Mouse (Mus musculus): ENCODE measurements at regions not wholly inside any gene's neighbourhood (a gene's known extent, or its start where the extent isn't known, plus 50 kb on each side); places are given as distances from the start of the nearest gene placed in this dataset.
"Not testable (repeated sequence)": the region's sequence is repeated elsewhere in the genome, so short reads cannot be mapped to it uniquely, and the experiment has no call there.

- intact Hi-C loops (cut with DNase I), result no loop called here
- DNase-seq (ENCODE audit: low spot score in 2 of 2), result no peak
Observed at GRCm38 (mm10) chrX:77307374-77307773, 203.4 kb upstream of the Tbl1x start.

GRCm38 (mm10) chrX:77314384-77314783 lies 196.4 kb upstream of the Tbl1x start:
- peak; percentile 24 to 34 for DNase-seq (ENCODE audit: low spot score in 2 of 2)
- intact Hi-C loops (cut with DNase I), result loop anchor here (5.0 kb wide), 1 partner anchor 323 kb away; no protein-coding TSS in a partner anchor

GRCm38 (mm10) chrX:77323644-77324043 lies 187.2 kb upstream of the Tbl1x start:
- intact Hi-C loops (cut with DNase I), result loop anchor here (10.0 kb wide), 1 partner anchor 191 kb away; the partner anchor contains the start of gene Tbl1x
- DNase-seq (ENCODE audit: low spot score in 2 of 2), result peak; percentile 5 to 69

GRCm38 (mm10) chrX:77353181-77353580 lies 157.6 kb upstream of the Tbl1x start:
- intact Hi-C loops (cut with DNase I), result no loop called here
- DNase-seq (ENCODE audit: low spot score in 2 of 2), result no peak

GRCm38 (mm10) chrX:77360551-77360950 lies 150.3 kb upstream of the Tbl1x start:
- DNase-seq (ENCODE audit: low spot score in 2 of 2), result no peak
- intact Hi-C loops (cut with DNase I), result no loop called here

GRCm38 (mm10) chrX:77361106-77361505 lies 149.7 kb upstream of the Tbl1x start:
- DNase-seq (ENCODE audit: low spot score in 2 of 2), result no peak
- intact Hi-C loops (cut with DNase I), result no loop called here

GRCm38 (mm10) chrX:77363657-77364056 lies 147.2 kb upstream of the Tbl1x start:
- intact Hi-C loops (cut with DNase I), result no loop called here
- DNase-seq (ENCODE audit: low spot score in 2 of 2), result no peak

GRCm38 (mm10) chrX:77367351-77367750 lies 143.5 kb upstream of the Tbl1x start:
- DNase-seq (ENCODE audit: low spot score in 2 of 2), result no peak
- intact Hi-C loops (cut with DNase I), result no loop called here

GRCm38 (mm10) chrX:77387271-77387670 lies 123.5 kb upstream of the Tbl1x start:
- no peak for DNase-seq (ENCODE audit: low spot score in 2 of 2)
- intact Hi-C loops (cut with DNase I), result no loop called here

- no peak for DNase-seq (ENCODE audit: low spot score in 2 of 2)
- intact Hi-C loops (cut with DNase I), result no loop called here
Observed at GRCm38 (mm10) chrX:77391760-77392446, 118.9 kb upstream of the Tbl1x start.

GRCm38 (mm10) chrX:77406896-77407295 lies 103.9 kb upstream of the Tbl1x start:
- DNase-seq (ENCODE audit: low spot score in 2 of 2), result no peak
- intact Hi-C loops (cut with DNase I), result loop anchor here (10.0 kb wide), 1 partner anchor 612 kb away; no protein-coding TSS in a partner anchor

- no peak for DNase-seq (ENCODE audit: low spot score in 2 of 2)
- intact Hi-C loops (cut with DNase I), result loop anchor here (10.0 kb wide), 1 partner anchor 613 kb away; no protein-coding TSS in a partner anchor
Observed at GRCm38 (mm10) chrX:77407925-77408324, 102.9 kb upstream of the Tbl1x start.

- DNase-seq (ENCODE audit: low spot score in 2 of 2), result peak; percentile 19 to 30
- intact Hi-C loops (cut with DNase I), result loop anchor here (10.0 kb wide), 1 partner anchor 615 kb away; no protein-coding TSS in a partner anchor
Observed at GRCm38 (mm10) chrX:77409370-77409769, 101.4 kb upstream of the Tbl1x start.

- no peak for DNase-seq (ENCODE audit: low spot score in 2 of 2)
- intact Hi-C loops (cut with DNase I), result no loop called here
Observed at GRCm38 (mm10) chrX:77410812-77411211, 100.0 kb upstream of the Tbl1x start.

- peak in 1 of 2 experiments; percentile 29 for DNase-seq (ENCODE audit: low spot score in 2 of 2)
- intact Hi-C loops (cut with DNase I), result no loop called here
Observed at GRCm38 (mm10) chrX:77414156-77414555, 96.7 kb upstream of the Tbl1x start.

GRCm38 (mm10) chrX:77417766-77418165 lies 93.0 kb upstream of the Tbl1x start:
- intact Hi-C loops (cut with DNase I), result no loop called here
- no peak for DNase-seq (ENCODE audit: low spot score in 2 of 2)

- intact Hi-C loops (cut with DNase I), result no loop called here
- DNase-seq (ENCODE audit: low spot score in 2 of 2), result no peak
Observed at GRCm38 (mm10) chrX:77422206-77422605, 88.6 kb upstream of the Tbl1x start.

- intact Hi-C loops (cut with DNase I), result no loop called here
- no peak for DNase-seq (ENCODE audit: low spot score in 2 of 2)
Observed at GRCm38 (mm10) chrX:77424792-77425727, 85.8 kb upstream of the Tbl1x start.

GRCm38 (mm10) chrX:77425728-77426102 lies 85.1 kb upstream of the Tbl1x start:
- intact Hi-C loops (cut with DNase I); DNase-seq (ENCODE audit: low spot score in 2 of 2): not testable (repeated sequence)

- DNase-seq (ENCODE audit: low spot score in 2 of 2); intact Hi-C loops (cut with DNase I): not testable (repeated sequence)
Observed at GRCm38 (mm10) chrX:77426836-77427235, 84.0 kb upstream of the Tbl1x start.
